Mouse (Mus musculus) forebrain, postnatal 0 days (tissue): ENCODE results near the gene Taok2. TPM values are rescaled to one million over a fixed set of nuclear protein-coding genes. Genes with fewer than 3 reads are reported as not detected.
A peak's percentile ranks its signal among the peaks of the same experiment; 100 is the strongest.

Experiments
- ATAC-seq: fragments of 200-750 bp; cut with Nextera tagmentation; 2 replicates; pipeline ENCODE4 v1.8.0; 2017; ENCODE audit warnings: mild to moderate bottlenecking, moderate library complexity
- DNase-seq: peaks from one replicate; pipeline ENCODE4 v3.0.0-alpha.2; 2015
- H3K27ac ChIP-seq: fragments of 300-500 bp; sonication (generic); 2 replicates; pipeline ENCODE4 v1.5.1; 2014; ENCODE audit warnings: low read depth, mild to moderate bottlenecking, antibody characterized with exemption, low read length, moderate library complexity, mixed read lengths
- H3K27me3 ChIP-seq: fragments of 300-500 bp; sonication (generic); 2 replicates; pipeline ENCODE4 v1.6.1; 2014; ENCODE audit warnings: mild to moderate bottlenecking, low read length, mixed read lengths; ENCODE audit not compliant: insufficient read depth
- H3K36me3 ChIP-seq: fragments of 300-500 bp; sonication (generic); 2 replicates; pipeline ENCODE4 v1.6.1; 2014; ENCODE audit warnings: mild to moderate bottlenecking, moderate library complexity; ENCODE audit not compliant: insufficient read depth
- H3K4me1 ChIP-seq: fragments of 300-500 bp; sonication (generic); 2 replicates; pipeline ENCODE4 v1.6.1; 2014; ENCODE audit warnings: antibody characterized with exemption; ENCODE audit not compliant: insufficient read depth
- H3K4me2 ChIP-seq: fragments of 300-500 bp; sonication (generic); 2 replicates; pipeline ENCODE4 v1.6.1; 2014; ENCODE audit warnings: low read depth, mild to moderate bottlenecking, moderate library complexity
- H3K4me3 ChIP-seq: fragments of 300-500 bp; sonication (generic); 2 replicates; pipeline ENCODE4 v1.5.1; 2014; ENCODE audit warnings: low read depth, low read length, mixed read lengths
- H3K9ac ChIP-seq: fragments of 300-500 bp; sonication (generic); 2 replicates; pipeline ENCODE4 v1.6.1; 2014; ENCODE audit warnings: mild to moderate bottlenecking
- H3K9me3 ChIP-seq: fragments of 300-500 bp; sonication (generic); 2 replicates; pipeline ENCODE4 v1.6.1; 2016; ENCODE audit warnings: low read length
- CTCF ChIP-seq: sonication (generic); IDR thresholded peaks from 2 replicates; pipeline ENCODE4 v1.5.1; 2016; ENCODE audit warnings: antibody characterized with exemption, control low read depth, low read depth
- WGBS: fragments of 180-500 bp; shearing (Covaris S2); extraction: QIAGEN DNeasy Blood & Tissue Kit; methylation state at CpG from one replicate; pipeline ENCODE4 v1.1.7; 2014; 5-methylcytosine and 5-hydroxymethylcytosine counted together
- polyA plus RNA-seq: library from polyadenylated mRNA; unstranded; fragments of >200 nt; fragmentation: Nextera tagmentation; extraction: Ambion mirVana; gene quantifications from 2 replicates; pipeline ENCODE4 v1.2.1, GENCODE M21; 2015
- total RNA-seq: library from RNA; depleted of rRNA; stranded (reverse); fragments of >200 nt; gene quantifications from 2 replicates; pipeline ENCODE4 v1.2.3, GENCODE M21; 2014

Taok2 gene
- total and polyA plus RNA-seq, 2 experiments from 2014 or later: 42.6 to 110 TPM

- WGBS: 40% methylated on average over 12 of the region's 12 CpGs
- Histone ChIP-seq H3K36me3 (peaks cover 34% of the 10 kb centered on the region), H3K4me2 (no peak overlapping the region), H3K27ac (no peak overlapping the region), H3K4me1 (0 out of 2 replicates have a peak, but pooled peaks cover 11% of the 10 kb centered on the region), H3K27me3 (no peaks in the 10 kb centered on the region), H3K4me3 (no peak overlapping the region), H3K9me3 (no peaks in the 10 kb centered on the region), H3K9ac (no peak overlapping the region)
- ATAC-seq (no peak), DNase-seq (no peak)
- no peak for TF ChIP-seq CTCF
These were observed 33.3 kb downstream of the Taok2 start for GRCm38 (mm10) chr7:126851192-126851591.

GRCm38 (mm10) chr7:126850161-126850560, 34.3 kb downstream of the Taok2 start:
- Histone ChIP-seq H3K27ac (no peak overlapping the region), H3K4me3 (no peak overlapping the region), H3K4me1 (0 out of 2 replicates have a peak, but pooled peaks cover 11% of the 10 kb centered on the region), H3K9me3 (no peaks in the 10 kb centered on the region), H3K9ac (no peak overlapping the region), H3K36me3 (peaks cover 29% of the 10 kb centered on the region), H3K4me2 (no peak overlapping the region), H3K27me3 (no peaks in the 10 kb centered on the region)
- no peak for TF ChIP-seq CTCF
- no peak for ATAC-seq
- 91% methylated on average over 6 of the region's 6 CpGs for WGBS
- DNase-seq: no peak

DNA sequence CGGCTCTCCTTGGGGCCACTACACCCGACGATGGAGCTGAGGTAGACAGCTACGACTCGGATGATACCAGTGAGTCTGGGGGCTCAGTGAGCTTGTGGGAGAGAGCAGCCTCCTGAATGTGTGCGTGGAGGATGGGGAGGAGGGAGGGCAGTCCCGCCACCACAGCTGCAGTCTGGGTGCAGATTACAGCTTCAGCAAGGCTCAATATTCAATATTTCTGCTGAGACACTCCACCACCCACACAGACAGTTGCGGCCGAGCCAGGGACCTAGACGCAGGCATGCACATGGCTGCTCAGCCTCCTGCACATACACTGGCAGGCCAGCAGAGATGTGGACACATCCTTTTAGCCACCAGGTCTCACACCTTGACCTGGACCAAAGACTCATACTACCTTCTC, 35.7 kb downstream of the Taok2 start:
- 23% methylated on average over 10 of the region's 10 CpGs for WGBS
- DNase-seq (peak; percentile 46), ATAC-seq (peak; percentile 60)
- Histone ChIP-seq H3K4me3 (peak overlapping the region; percentile 65), H3K4me1 (0 out of 2 replicates have a peak, but pooled peaks cover 11% of the 10 kb centered on the region), H3K9ac (peak overlapping the region; percentile 71), H3K27ac (peak overlapping the region; percentile 50), H3K27me3 (no peaks in the 10 kb centered on the region), H3K9me3 (no peaks in the 10 kb centered on the region), H3K36me3 (peaks cover 22% of the 10 kb centered on the region), H3K4me2 (peak overlapping the region; percentile 99)
- TF ChIP-seq CTCF: no peak

GRCm38 (mm10) chr7:126847421-126848398, 36.8 kb downstream of the Taok2 start:
- peak; percentile 75 for DNase-seq
- Histone ChIP-seq H3K4me1 (0 out of 2 replicates have a peak, but pooled peaks cover 11% of the 10 kb centered on the region), H3K4me3 (peak overlapping the region; percentile 65), H3K36me3 (peaks cover 15% of the 10 kb centered on the region), H3K4me2 (peak overlapping the region; percentile 99), H3K9ac (peak overlapping the region; percentile 71), H3K27ac (peak overlapping the region; percentile 50; the same call in 1 of the 2 replicates), H3K27me3 (no peaks in the 10 kb centered on the region), H3K9me3 (no peaks in the 10 kb centered on the region)
- WGBS: under 1% methylated on average over 74 of the region's 74 CpGs
- no peak for TF ChIP-seq CTCF
- peak; percentile 68 for ATAC-seq

GRCm38 (mm10) chr7:126847116-126847420, 37.4 kb downstream of the Taok2 start, which contains the start of gene Doc2a:
TSS of gene Doc2a (plus strand) at chr7:126847416.
- no peak for TF ChIP-seq CTCF
- H3K4me1 ChIP-seq: 0 out of 2 replicates have a peak, but pooled peaks cover 11% of the 10 kb centered on the region
- DNase-seq (no peak), ATAC-seq (no peak)
- peak within 1 kb of the TSS; percentile 50 for H3K27ac ChIP-seq
- H3K27me3 ChIP-seq: no peaks in the 10 kb centered on the region
- peak within 1 kb of the TSS; percentile 99 for H3K4me2 ChIP-seq
- WGBS: 27% methylated on average over 4 of the region's 4 CpGs
- peaks cover 8% of the 10 kb centered on the region for H3K36me3 ChIP-seq
- H3K9ac ChIP-seq: peak within 1 kb of the TSS; percentile 71
- no peaks in the 10 kb centered on the region for H3K9me3 ChIP-seq
- peak within 1 kb of the TSS; percentile 65 for H3K4me3 ChIP-seq

- DNase-seq (no peak), ATAC-seq (no peak)
- H3K4me2 ChIP-seq: no peak overlapping the region
- 0 out of 2 replicates have a peak, but pooled peaks cover 11% of the 10 kb centered on the region for H3K4me1 ChIP-seq
- 27% methylated on average over 2 of the region's 2 CpGs for WGBS
- no peak for TF ChIP-seq CTCF
- H3K4me3 ChIP-seq: no peak overlapping the region
- H3K9ac ChIP-seq: no peak overlapping the region
- no peaks in the 10 kb centered on the region for H3K36me3 ChIP-seq
- no peaks in the 10 kb centered on the region for H3K9me3 ChIP-seq
- H3K27me3 ChIP-seq: no peaks in the 10 kb centered on the region
- no peak overlapping the region for H3K27ac ChIP-seq
These were observed 39.0 kb downstream of the Taok2 start for GRCm38 (mm10) chr7:126845516-126845915.

DNA sequence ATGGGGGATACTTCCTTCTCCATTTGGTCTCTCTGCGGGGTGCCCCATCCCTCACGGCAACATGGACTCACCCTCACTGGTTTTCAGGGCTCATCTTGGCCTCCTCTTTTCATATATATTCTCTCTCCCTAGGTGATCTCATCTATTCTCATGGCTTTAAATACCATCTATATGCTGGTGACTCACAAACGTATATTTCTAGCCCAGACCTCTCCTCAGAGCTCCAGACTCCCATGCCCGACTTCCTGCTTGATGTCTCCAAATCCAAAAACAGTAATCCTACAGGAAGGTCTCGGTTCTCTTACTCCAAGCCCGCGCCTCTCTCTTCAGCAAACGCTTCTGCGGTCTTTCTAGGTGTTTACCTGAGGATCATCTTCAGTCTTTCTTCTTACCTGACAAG, 41.2 kb downstream of the Taok2 start:
- no peaks in the 10 kb centered on the region for H3K36me3 ChIP-seq
- ATAC-seq (no peak), DNase-seq (no peak)
- WGBS: 83% methylated on average over 9 of the region's 9 CpGs
- no peaks in the 10 kb centered on the region for H3K27me3 ChIP-seq
- no peak overlapping the region for H3K9ac ChIP-seq
- H3K9me3 ChIP-seq: no peaks in the 10 kb centered on the region
- no peak overlapping the region for H3K4me2 ChIP-seq
- H3K4me1 ChIP-seq: 0 out of 2 replicates have a peak, but pooled peaks cover 6% of the 10 kb centered on the region
- no peak for TF ChIP-seq CTCF
- H3K27ac ChIP-seq: no peak overlapping the region
- H3K4me3 ChIP-seq: no peak overlapping the region
